Mouse (Mus musculus): Measurements from ENCODE around the gene Osmr. TPM values are rescaled to one million over a fixed set of nuclear protein-coding genes. Genes with fewer than 3 reads are reported as not detected.

Gene Osmr
- total and polyA plus RNA-seq, 3 experiments = not detected

DNA sequence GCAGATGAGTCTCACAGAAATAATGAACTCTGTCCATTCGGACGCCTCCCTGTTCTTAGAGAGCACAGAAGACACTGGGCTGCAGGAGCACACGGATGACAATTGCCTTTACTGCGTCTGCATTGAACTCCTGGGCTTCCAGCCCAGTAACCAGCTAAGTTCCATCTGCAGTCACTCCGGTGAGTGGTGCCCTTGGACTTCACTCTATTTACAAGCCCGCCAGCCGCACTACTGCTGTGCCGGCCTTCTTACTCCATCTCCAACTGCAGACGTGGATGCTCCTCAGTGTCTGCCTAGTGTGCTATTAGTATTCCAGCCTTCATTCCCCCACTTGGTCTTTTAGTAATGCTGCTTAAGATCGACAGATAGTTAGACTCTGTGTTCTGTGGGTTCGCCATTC lies 83.1 kb downstream of the Osmr start:
- H3K27ac ChIP-seq (ENCODE audit: insufficient read depth, low read depth) = no peak overlapping the region
- in situ Hi-C loops (cut with MboI; ENCODE audit: low pct_ligation_motif_present, low pct_unique_long_range_greater_than_20kb, low sequenced_read_pairs) (no loop called here), dilution Hi-C loops (cut with MboI; ENCODE audit: extremely low pct_ligation_motif_present, extremely low pct_unique_long_range_greater_than_20kb, low sequenced_read_pairs) (no loop called here)
- no peak overlapping the region for H3K9ac ChIP-seq (ENCODE audit: insufficient read depth, low read depth)
- no peaks in the 10 kb centered on the region for H3K4me1 ChIP-seq (ENCODE audit: control insufficient read depth in 1 of 2, insufficient read depth in 2 of 2)
- no peaks in the 10 kb centered on the region for H3K79me2 ChIP-seq (replicated peaks; ENCODE audit: control insufficient read depth, extremely low read depth, insufficient read depth, poor library complexity, severe bottlenecking)
- no peak overlapping the region for H3K4me3 ChIP-seq (replicated peaks in 1 of 3; ENCODE audit: low read depth in 2 of 3, low read length in 2 of 3, poor library complexity in 1 of 3)
- DNase-seq (ENCODE audit: extremely low read depth) = no peak
- no peaks in the 10 kb centered on the region for H3K9me3 ChIP-seq (replicated peaks; ENCODE audit: low read length)
- TF ChIP-seq ETS1 (conservative IDR thresholded peaks at IDR 0.05; ENCODE audit: low read depth, low read length) (no peak), MXI1 (IDR thresholded peaks at IDR 0.05; ENCODE audit: low read depth, low read length) (no peak), POLR2A (IDR thresholded peaks at IDR 0.05; ENCODE audit: low read depth, low read length) (no peak), MAFK (IDR thresholded peaks at IDR 0.05; ENCODE audit: insufficient replicate concordance, low read length) (no peak), MYC (IDR thresholded peaks at IDR 0.05; ENCODE audit: low read depth, low read length) (no peak), ZKSCAN1 (IDR thresholded peaks at IDR 0.05; ENCODE audit: borderline replicate concordance, low read depth, low read length) (no peak), ZC3H11A (IDR thresholded peaks at IDR 0.05; ENCODE audit: low read depth, low read length) (no peak), USF2 (conservative IDR thresholded peaks at IDR 0.05; ENCODE audit: low read depth, low read length) (no peak), ZNF384 (IDR thresholded peaks at IDR 0.05; ENCODE audit: low read depth, low read length) (no peak), USF1 (IDR thresholded peaks at IDR 0.05; ENCODE audit: low read depth, low read length) (no peak), UBTF (IDR thresholded peaks at IDR 0.05; ENCODE audit: low read depth, low read length) (no peak), CHD1 (IDR thresholded peaks at IDR 0.05; ENCODE audit: low read depth, low read length) (no peak), MAZ (IDR thresholded peaks at IDR 0.05; ENCODE audit: low read depth, low read length) (no peak), CHD2 (IDR thresholded peaks at IDR 0.05; ENCODE audit: low read length) (no peak), POLR2AphosphoS2 (IDR thresholded peaks at IDR 0.05; ENCODE audit: low read depth, low read length) (no peak), RCOR1 (conservative IDR thresholded peaks at IDR 0.05; ENCODE audit: low read depth, low read length) (no peak), MAX (IDR thresholded peaks at IDR 0.05; ENCODE audit: low read length) (no peak), RAD21 (IDR thresholded peaks at IDR 0.05; ENCODE audit: low read depth, low read length) (no peak)
- H3K27me3 ChIP-seq (replicated peaks) = no peaks in the 10 kb centered on the region
- peaks cover 72 to 92% of the 10 kb centered on the region in 2 experiments for H3K36me3 ChIP-seq (replicated peaks in 1 of 2; ENCODE audit: control insufficient read depth in 1 of 2, insufficient read depth in 1 of 2, low read length in 1 of 2)
- no peak overlapping the region for H3K4me2 ChIP-seq (ENCODE audit: insufficient read depth, low read depth, poor library complexity, severe bottlenecking)

DNA sequence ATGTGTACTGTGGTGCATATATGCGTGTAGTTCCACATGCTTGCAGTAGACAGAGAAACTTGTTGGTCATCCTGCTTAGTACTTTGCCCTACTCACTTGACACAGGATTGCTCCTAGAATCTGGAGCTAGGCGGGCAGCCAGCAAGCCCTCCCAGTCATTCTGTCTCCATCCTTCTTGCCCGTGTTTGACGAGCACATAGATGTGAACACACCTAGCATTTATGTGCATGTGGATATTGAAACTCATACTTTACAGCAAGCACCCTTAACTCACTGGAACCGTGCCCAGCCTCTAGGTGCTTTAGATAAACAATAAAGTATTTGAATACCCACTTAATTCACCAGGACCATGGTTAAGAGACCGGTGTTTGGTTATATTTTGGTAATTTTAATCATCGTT lies 84.8 kb downstream of the Osmr start:
- Histone ChIP-seq H3K79me2 (replicated peaks; ENCODE audit: control insufficient read depth, extremely low read depth, insufficient read depth, poor library complexity, severe bottlenecking) (no peaks in the 10 kb centered on the region), H3K36me3 (replicated peaks in 1 of 2; ENCODE audit: control insufficient read depth in 1 of 2, insufficient read depth in 1 of 2, low read length in 1 of 2) (peaks cover 66 to 92% of the 10 kb centered on the region in 2 experiments), H3K4me1 (ENCODE audit: control insufficient read depth in 1 of 2, insufficient read depth in 2 of 2) (no peaks in the 10 kb centered on the region), H3K4me2 (ENCODE audit: insufficient read depth, low read depth, poor library complexity, severe bottlenecking) (no peak overlapping the region), H3K27me3 (replicated peaks) (no peaks in the 10 kb centered on the region), H3K4me3 (replicated peaks in 1 of 3; ENCODE audit: low read depth in 2 of 3, low read length in 2 of 3, poor library complexity in 1 of 3) (no peak overlapping the region), H3K9ac (ENCODE audit: insufficient read depth, low read depth) (no peak overlapping the region), H3K27ac (ENCODE audit: insufficient read depth, low read depth) (no peak overlapping the region), H3K9me3 (replicated peaks; ENCODE audit: low read length) (no peaks in the 10 kb centered on the region)
- in situ Hi-C loops (cut with MboI; ENCODE audit: low pct_ligation_motif_present, low pct_unique_long_range_greater_than_20kb, low sequenced_read_pairs) (no loop called here), dilution Hi-C loops (cut with MboI; ENCODE audit: extremely low pct_ligation_motif_present, extremely low pct_unique_long_range_greater_than_20kb, low sequenced_read_pairs) (no loop called here)
- TF ChIP-seq MAFK (IDR thresholded peaks at IDR 0.05; ENCODE audit: insufficient replicate concordance, low read length) (no peak), MYC (IDR thresholded peaks at IDR 0.05; ENCODE audit: low read depth, low read length) (no peak), ZMIZ1 (IDR thresholded peaks at IDR 0.05; ENCODE audit: low read depth, low read length) (no peak), MEF2A (IDR thresholded peaks at IDR 0.05; ENCODE audit: borderline replicate concordance, low read depth, low read length) (no peak), RAD21 (IDR thresholded peaks at IDR 0.05; ENCODE audit: low read depth, low read length) (no peak), TCF12 (IDR thresholded peaks at IDR 0.05; ENCODE audit: low read depth, low read length) (no peak), IRF4 (IDR thresholded peaks at IDR 0.05; ENCODE audit: low read depth, low read length) (no peak), POLR2A (IDR thresholded peaks at IDR 0.05; ENCODE audit: low read depth, low read length) (no peak), RCOR1 (conservative IDR thresholded peaks at IDR 0.05; ENCODE audit: low read depth, low read length) (no peak), ZKSCAN1 (IDR thresholded peaks at IDR 0.05; ENCODE audit: borderline replicate concordance, low read depth, low read length) (no peak), KAT2A (IDR thresholded peaks at IDR 0.05; ENCODE audit: insufficient replicate concordance, low read length) (no peak), ZC3H11A (IDR thresholded peaks at IDR 0.05; ENCODE audit: low read depth, low read length) (no peak), ETS1 (conservative IDR thresholded peaks at IDR 0.05; ENCODE audit: low read depth, low read length) (no peak), MXI1 (IDR thresholded peaks at IDR 0.05; ENCODE audit: low read depth, low read length) (no peak), BHLHE40 (IDR thresholded peaks at IDR 0.05; ENCODE audit: low read depth, low read length) (no peak), USF2 (conservative IDR thresholded peaks at IDR 0.05; ENCODE audit: low read depth, low read length) (no peak), UBTF (IDR thresholded peaks at IDR 0.05; ENCODE audit: low read depth, low read length) (no peak), HCFC1 (IDR thresholded peaks at IDR 0.05; ENCODE audit: low read depth, low read length) (no peak)
- DNase-seq (ENCODE audit: extremely low read depth) = no peak

All from CH12.LX (cell line).